Mouse (Mus musculus) forebrain, postnatal 0 days (tissue): ENCODE results near the gene Wnt6. TPM values are rescaled to one million over a fixed set of nuclear protein-coding genes. Genes with fewer than 3 reads are reported as not detected.
"Not testable (repeated sequence)": the region's sequence is repeated elsewhere in the genome, so short reads cannot be mapped to it uniquely, and the experiment has no call there.

Source experiments
- ATAC-seq: fragments of 200-750 bp; cut with Nextera tagmentation; 2 replicates; pipeline ENCODE4 v1.8.0; 2017; ENCODE audit warnings: mild to moderate bottlenecking, moderate library complexity
- DNase-seq: peaks from one replicate; pipeline ENCODE4 v3.0.0-alpha.2; 2015
- H3K27ac ChIP-seq: fragments of 300-500 bp; sonication (generic); 2 replicates; pipeline ENCODE4 v1.5.1; 2014; ENCODE audit warnings: low read depth, mild to moderate bottlenecking, antibody characterized with exemption, low read length, moderate library complexity, mixed read lengths
- H3K27me3 ChIP-seq: fragments of 300-500 bp; sonication (generic); 2 replicates; pipeline ENCODE4 v1.6.1; 2014; ENCODE audit warnings: mild to moderate bottlenecking, low read length, mixed read lengths; ENCODE audit not compliant: insufficient read depth
- H3K36me3 ChIP-seq: fragments of 300-500 bp; sonication (generic); 2 replicates; pipeline ENCODE4 v1.6.1; 2014; ENCODE audit warnings: mild to moderate bottlenecking, moderate library complexity; ENCODE audit not compliant: insufficient read depth
- H3K4me1 ChIP-seq: fragments of 300-500 bp; sonication (generic); 2 replicates; pipeline ENCODE4 v1.6.1; 2014; ENCODE audit warnings: antibody characterized with exemption; ENCODE audit not compliant: insufficient read depth
- H3K4me2 ChIP-seq: fragments of 300-500 bp; sonication (generic); 2 replicates; pipeline ENCODE4 v1.6.1; 2014; ENCODE audit warnings: low read depth, mild to moderate bottlenecking, moderate library complexity
- H3K4me3 ChIP-seq: fragments of 300-500 bp; sonication (generic); 2 replicates; pipeline ENCODE4 v1.5.1; 2014; ENCODE audit warnings: low read depth, low read length, mixed read lengths
- H3K9ac ChIP-seq: fragments of 300-500 bp; sonication (generic); 2 replicates; pipeline ENCODE4 v1.6.1; 2014; ENCODE audit warnings: mild to moderate bottlenecking
- H3K9me3 ChIP-seq: fragments of 300-500 bp; sonication (generic); 2 replicates; pipeline ENCODE4 v1.6.1; 2016; ENCODE audit warnings: low read length
- CTCF ChIP-seq: sonication (generic); IDR thresholded peaks from 2 replicates; pipeline ENCODE4 v1.5.1; 2016; ENCODE audit warnings: antibody characterized with exemption, control low read depth, low read depth
- WGBS: fragments of 180-500 bp; shearing (Covaris S2); extraction: QIAGEN DNeasy Blood & Tissue Kit; methylation state at CpG from one replicate; pipeline ENCODE4 v1.1.7; 2014; 5-methylcytosine and 5-hydroxymethylcytosine counted together
- polyA plus RNA-seq: library from polyadenylated mRNA; unstranded; fragments of >200 nt; fragmentation: Nextera tagmentation; extraction: Ambion mirVana; gene quantifications from 2 replicates; pipeline ENCODE4 v1.2.1, GENCODE M21; 2015
- total RNA-seq: library from RNA; depleted of rRNA; stranded (reverse); fragments of >200 nt; gene quantifications from 2 replicates; pipeline ENCODE4 v1.2.3, GENCODE M21; 2014

Gene Wnt6
- total and polyA plus RNA-seq, 2 experiments from 2014 or later = 3.8 to 7.2 TPM

- no peaks in the 10 kb centered on the region for H3K9me3 ChIP-seq
- peaks cover 12% of the 10 kb centered on the region for H3K4me1 ChIP-seq
- H3K4me3 ChIP-seq = no peak overlapping the region; the same call in 1 of the 2 replicates
- DNase-seq (no peak), ATAC-seq (no peak)
- H3K36me3 ChIP-seq = no peaks in the 10 kb centered on the region
- no peak for TF ChIP-seq CTCF
- H3K27me3 ChIP-seq = peaks cover 61% of the 10 kb centered on the region
- H3K9ac ChIP-seq = no peak overlapping the region
- H3K27ac ChIP-seq = no peak overlapping the region
- H3K4me2 ChIP-seq = no peak overlapping the region
- WGBS = 19% methylated on average over 5 of the region's 5 CpGs
Observed at GRCm38 (mm10) chr1:74805843-74806242, 34.2 kb downstream of the Wnt6 start.

GRCm38 (mm10) chr1:74806360-74807311, 34.9 kb downstream of the Wnt6 start:
- Histone ChIP-seq H3K4me1 (peaks cover 10% of the 10 kb centered on the region), H3K27ac (0 out of 2 replicates have a peak overlapping the region, but pooled peaks have one; percentile 29), H3K27me3 (peaks cover 56% of the 10 kb centered on the region), H3K36me3 (no peaks in the 10 kb centered on the region), H3K9ac (peak overlapping the region; percentile 45), H3K9me3 (no peaks in the 10 kb centered on the region), H3K4me3 (peak overlapping the region; percentile 38), H3K4me2 (peak overlapping the region; percentile 71)
- ATAC-seq (peak; percentile 46), DNase-seq (peak; percentile 82)
- TF ChIP-seq CTCF = peak; percentile 54
- 2% methylated on average over 38 of the region's 38 CpGs for WGBS

- peak; percentile 28 for ATAC-seq
- WGBS = 2% methylated on average over 23 of the region's 23 CpGs
- H3K27me3 ChIP-seq = peaks cover 46% of the 10 kb centered on the region
- H3K4me2 ChIP-seq = peak overlapping the region; percentile 71
- no peaks in the 10 kb centered on the region for H3K36me3 ChIP-seq
- no peak overlapping the region for H3K27ac ChIP-seq
- no peak for TF ChIP-seq CTCF
- H3K9ac ChIP-seq = peak overlapping the region; percentile 45; the same call in 1 of the 2 replicates
- H3K4me3 ChIP-seq = peak overlapping the region; percentile 38
- H3K9me3 ChIP-seq = no peaks in the 10 kb centered on the region
- H3K4me1 ChIP-seq = peaks cover 10% of the 10 kb centered on the region
- DNase-seq = peak; percentile 54
Observed at GRCm38 (mm10) chr1:74807551-74808071, 35.9 kb downstream of the Wnt6 start.

- peak; percentile 76 for ATAC-seq
Observed at GRCm38 (mm10) chr1:74808078-74808477, 36.4 kb downstream of the Wnt6 start.

GRCm38 (mm10) chr1:74809007-74809406, 37.3 kb downstream of the Wnt6 start:
- H3K36me3 ChIP-seq = no peaks in the 10 kb centered on the region
- H3K4me3 ChIP-seq = no peak overlapping the region
- ATAC-seq (no peak), DNase-seq (no peak)
- peaks cover 37% of the 10 kb centered on the region for H3K27me3 ChIP-seq
- H3K9ac ChIP-seq = no peak overlapping the region
- WGBS = 65% methylated on average over 10 of the region's 10 CpGs
- H3K4me1 ChIP-seq = peaks cover 10% of the 10 kb centered on the region
- TF ChIP-seq CTCF = peak; percentile 35
- no peak overlapping the region for H3K4me2 ChIP-seq
- H3K9me3 ChIP-seq = no peaks in the 10 kb centered on the region
- no peak overlapping the region for H3K27ac ChIP-seq

More at GRCm38 (mm10) chr1:74808078-74808477, 36.4 kb downstream of the Wnt6 start:
- H3K27me3 ChIP-seq = peaks cover 42% of the 10 kb centered on the region
- peak overlapping the region; percentile 38 for H3K4me3 ChIP-seq
- H3K36me3 ChIP-seq = no peaks in the 10 kb centered on the region
- no peak overlapping the region for H3K27ac ChIP-seq
- peaks cover 10% of the 10 kb centered on the region for H3K4me1 ChIP-seq
- H3K9ac ChIP-seq = no peak overlapping the region; the same call in 1 of the 2 replicates
- H3K4me2 ChIP-seq = peak overlapping the region; percentile 71
- DNase-seq = peak; percentile 93
- WGBS = 1% methylated on average over 16 of the region's 16 CpGs
- no peaks in the 10 kb centered on the region for H3K9me3 ChIP-seq
- TF ChIP-seq CTCF = peak; percentile 93

GRCm38 (mm10) chr1:74814931-74815647, 43.4 kb downstream of the Wnt6 start:
- Histone ChIP-seq H3K9me3 (no peaks in the 10 kb centered on the region), H3K27ac (no peak overlapping the region), H3K4me1 (no peaks in the 10 kb centered on the region), H3K36me3 (no peaks in the 10 kb centered on the region), H3K27me3 (no peaks in the 10 kb centered on the region), H3K4me3 (no peak overlapping the region), H3K4me2 (no peak overlapping the region), H3K9ac (no peak overlapping the region)
- 79% methylated on average over 9 of the region's 9 CpGs for WGBS
- no peak; the same call in none of the 2 replicates for TF ChIP-seq CTCF
- ATAC-seq (no peak), DNase-seq (no peak)

- not testable (repeated sequence) for H3K4me2 ChIP-seq, H3K27me3 ChIP-seq, H3K4me1 ChIP-seq, H3K9me3 ChIP-seq, H3K27ac ChIP-seq, H3K9ac ChIP-seq, H3K36me3 ChIP-seq, H3K4me3 ChIP-seq, DNase-seq, ATAC-seq
- 93% methylated on average over 6 of the region's 6 CpGs for WGBS
Observed at GRCm38 (mm10) chr1:74815965-74816364, 44.3 kb downstream of the Wnt6 start.
